Mouse (Mus musculus) MEL (cell line): Measurements from ENCODE around the gene Id3. TPM values are rescaled to one million over a fixed set of nuclear protein-coding genes. Genes with fewer than 3 reads are reported as not detected.

Experiments
- DNase-seq: peaks from one replicate; pipeline ENCODE4 v3.0.0; 2011; ENCODE audit warnings: low read depth, low spot score
- H3K27ac ChIP-seq: 2 replicates; pipeline ENCODE4 v1.5.1; 2012; ENCODE audit warnings: low read depth, mild to moderate bottlenecking, control low read depth, low read length, moderate library complexity; ENCODE audit not compliant: control insufficient read depth
- H3K27me3 ChIP-seq, 2 experiments: fragments of 150-350 bp in 1 of 2; sonication (generic) in 1 of 2; 2 replicates each; pipeline ENCODE4 v1.6.1; 2012; ENCODE audit warnings: low read length in 2 of 2, mild to moderate bottlenecking in 2 of 2, improper control_type of control experiment in 1 of 2, moderate library complexity in 1 of 2; ENCODE audit not compliant: insufficient read depth in 2 of 2, control insufficient read depth in 1 of 2
- H3K36me3 ChIP-seq, 2 experiments: 2 replicates each; pipeline ENCODE4 v1.6.1; 2012 to 2014; ENCODE audit warnings: low read length in 2 of 2, improper control_type of control experiment in 1 of 2, inconsistent platforms in 1 of 2, mild to moderate bottlenecking in 1 of 2; ENCODE audit not compliant: insufficient read depth in 2 of 2, control insufficient read depth in 1 of 2
- H3K4me1 ChIP-seq, 2 experiments: fragments of 150-350 bp in 1 of 2; sonication (generic) in 1 of 2; 2 replicates each; pipeline ENCODE4 v1.6.1; 2012; ENCODE audit warnings: low read length in 2 of 2, improper control_type of control experiment in 1 of 2, mild to moderate bottlenecking in 1 of 2; ENCODE audit not compliant: insufficient read depth in 2 of 2, control insufficient read depth in 1 of 2
- H3K4me3 ChIP-seq, 2 experiments: fragments of 150-350 bp in 1 of 2; sonication (generic) in 1 of 2; 2 replicates each; pipeline ENCODE4 v1.5.1; 2012; ENCODE audit warnings: low read depth in 2 of 2, low read length in 2 of 2, mild to moderate bottlenecking in 2 of 2, moderate library complexity in 2 of 2, control low read depth in 1 of 2, improper control_type of control experiment in 1 of 2; ENCODE audit not compliant: control insufficient read depth in 1 of 2, insufficient read depth in 1 of 2
- H3K79me2 ChIP-seq: 2 replicates; pipeline ENCODE4 v1.6.1; 2012; ENCODE audit warnings: mild to moderate bottlenecking, low read length, moderate library complexity; ENCODE audit not compliant: control insufficient read depth, poor library complexity, insufficient read depth
- H3K9ac ChIP-seq: 2 replicates; pipeline ENCODE4 v1.6.1; 2012; ENCODE audit warnings: low read depth, mild to moderate bottlenecking, control low read depth, low read length, moderate library complexity; ENCODE audit not compliant: control insufficient read depth, poor library complexity, severe bottlenecking
- H3K9me3 ChIP-seq: fragments of 150-350 bp; sonication (generic); replicated peaks from 2 replicates; pipeline ENCODE4 v1.6.1; 2012; ENCODE audit warnings: mild to moderate bottlenecking, low read length, improper control_type of control experiment, moderate library complexity; ENCODE audit not compliant: insufficient read depth
- BHLHE40 ChIP-seq: IDR thresholded peaks from 2 replicates; pipeline ENCODE4 v1.6.1; 2012; ENCODE audit warnings: low read depth, mild to moderate bottlenecking, inconsistent platforms, low read length, improper control_type of control experiment, borderline replicate concordance
- CHD1 ChIP-seq: IDR thresholded peaks from 2 replicates; pipeline ENCODE4 v1.6.1; 2012; ENCODE audit warnings: low read depth, mild to moderate bottlenecking, inconsistent platforms, low read length, improper control_type of control experiment
- E2F4 ChIP-seq: IDR thresholded peaks from 2 replicates; pipeline ENCODE4 v1.6.1; 2011; ENCODE audit warnings: low read depth, low read length, improper control_type of control experiment, borderline replicate concordance
- EP300 ChIP-seq, 2 experiments: IDR thresholded peaks; 2 replicates each; pipeline ENCODE4 v1.6.1; 2011; ENCODE audit warnings: improper control_type of control experiment in 2 of 2, low read length in 2 of 2, low read depth in 1 of 2, mild to moderate bottlenecking in 1 of 2
- ETS1 ChIP-seq: IDR thresholded peaks from 2 replicates; pipeline ENCODE4 v1.6.1; 2012; ENCODE audit warnings: low read depth, mild to moderate bottlenecking, inconsistent platforms, low read length, improper control_type of control experiment, moderate library complexity
- GABPA ChIP-seq: IDR thresholded peaks from 2 replicates; pipeline ENCODE4 v1.6.1; 2012; ENCODE audit warnings: low read depth, mild to moderate bottlenecking, inconsistent platforms, low read length, improper control_type of control experiment, moderate library complexity
- JUND ChIP-seq: IDR thresholded peaks from 2 replicates; pipeline ENCODE4 v1.6.1; 2011; ENCODE audit warnings: low read depth, mild to moderate bottlenecking, improper control_type of control experiment, low read length
- MXI1 ChIP-seq: IDR thresholded peaks from 2 replicates; pipeline ENCODE4 v1.6.1; 2011; ENCODE audit warnings: mild to moderate bottlenecking, low read depth, low read length, improper control_type of control experiment
- MYB ChIP-seq: IDR thresholded peaks from 2 replicates; pipeline ENCODE4 v1.6.1; 2011; ENCODE audit warnings: mild to moderate bottlenecking, low read depth, low read length, improper control_type of control experiment
- MYC ChIP-seq: IDR thresholded peaks from 2 replicates; pipeline ENCODE4 v1.6.1; 2011; ENCODE audit warnings: low read depth, mild to moderate bottlenecking, low read length, improper control_type of control experiment, moderate library complexity
- NRF1 ChIP-seq: IDR thresholded peaks from 2 replicates; pipeline ENCODE4 v1.6.1; 2014; ENCODE audit warnings: low read depth, mild to moderate bottlenecking, inconsistent platforms, low read length, improper control_type of control experiment, moderate library complexity; ENCODE audit not compliant: poor library complexity, insufficient read depth, severe bottlenecking
- POLR2AphosphoS2 ChIP-seq: IDR thresholded peaks from 2 replicates; pipeline ENCODE4 v1.6.1; 2011; ENCODE audit warnings: low read length, improper control_type of control experiment
- POLR2AphosphoS5 ChIP-seq: IDR thresholded peaks from 2 replicates; pipeline ENCODE4 v1.6.1; 2012; ENCODE audit warnings: low read depth, borderline replicate concordance, mild to moderate bottlenecking, inconsistent platforms, low read length, moderate library complexity, mixed read lengths
- RCOR1 ChIP-seq: IDR thresholded peaks from 2 replicates; pipeline ENCODE4 v1.6.1; 2012; ENCODE audit warnings: low read depth, mild to moderate bottlenecking, inconsistent platforms, low read length, improper control_type of control experiment
- TAL1 ChIP-seq: IDR thresholded peaks from 2 replicates; pipeline ENCODE4 v1.6.1; 2012; ENCODE audit warnings: mild to moderate bottlenecking, inconsistent platforms, low read length, moderate library complexity, mixed read lengths
- TCF12 ChIP-seq: IDR thresholded peaks from 2 replicates; pipeline ENCODE4 v1.6.1; 2014; ENCODE audit warnings: low read depth, mild to moderate bottlenecking, inconsistent platforms, low read length, improper control_type of control experiment, moderate library complexity
- ZKSCAN1 ChIP-seq: IDR thresholded peaks from 2 replicates; pipeline ENCODE4 v1.6.1; 2012; ENCODE audit warnings: low read depth, mild to moderate bottlenecking, inconsistent platforms, low read length, improper control_type of control experiment, moderate library complexity
- ZMIZ1 ChIP-seq: IDR thresholded peaks from 2 replicates; pipeline ENCODE4 v1.6.1; 2012; ENCODE audit warnings: low read depth, mild to moderate bottlenecking, inconsistent platforms, low read length, improper control_type of control experiment, moderate library complexity
- ZNF384 ChIP-seq: IDR thresholded peaks from 2 replicates; pipeline ENCODE4 v1.6.1; 2012; ENCODE audit warnings: low read depth, mild to moderate bottlenecking, inconsistent platforms, low read length, improper control_type of control experiment
- polyA plus RNA-seq, 2 experiments: library from polyadenylated mRNA; stranded (reverse) in 1 of 2; unstranded in 1 of 2; fragments of >175 nt in 1 of 2; fragments of >200 nt in 1 of 2; gene quantifications; 2 replicates each; pipeline versions ENCODE4 v1.2.1 to v1.2.4; 2012; ENCODE audit warnings: low replicate concordance in 2 of 2, low read depth in 1 of 2; ENCODE audit not compliant: insufficient read length in 2 of 2, insufficient read depth in 1 of 2, missing spikeins in 1 of 2
- total RNA-seq: library from RNA; depleted of rRNA; stranded (reverse); fragments of 300-350 nt; gene quantifications from 2 replicates; pipeline ENCODE4 v1.2.3, GENCODE M21; 2012

Id3 gene
- total and polyA plus RNA-seq, 3 experiments, result 0.17 to 0.27 TPM; not detected in 1

DNA sequence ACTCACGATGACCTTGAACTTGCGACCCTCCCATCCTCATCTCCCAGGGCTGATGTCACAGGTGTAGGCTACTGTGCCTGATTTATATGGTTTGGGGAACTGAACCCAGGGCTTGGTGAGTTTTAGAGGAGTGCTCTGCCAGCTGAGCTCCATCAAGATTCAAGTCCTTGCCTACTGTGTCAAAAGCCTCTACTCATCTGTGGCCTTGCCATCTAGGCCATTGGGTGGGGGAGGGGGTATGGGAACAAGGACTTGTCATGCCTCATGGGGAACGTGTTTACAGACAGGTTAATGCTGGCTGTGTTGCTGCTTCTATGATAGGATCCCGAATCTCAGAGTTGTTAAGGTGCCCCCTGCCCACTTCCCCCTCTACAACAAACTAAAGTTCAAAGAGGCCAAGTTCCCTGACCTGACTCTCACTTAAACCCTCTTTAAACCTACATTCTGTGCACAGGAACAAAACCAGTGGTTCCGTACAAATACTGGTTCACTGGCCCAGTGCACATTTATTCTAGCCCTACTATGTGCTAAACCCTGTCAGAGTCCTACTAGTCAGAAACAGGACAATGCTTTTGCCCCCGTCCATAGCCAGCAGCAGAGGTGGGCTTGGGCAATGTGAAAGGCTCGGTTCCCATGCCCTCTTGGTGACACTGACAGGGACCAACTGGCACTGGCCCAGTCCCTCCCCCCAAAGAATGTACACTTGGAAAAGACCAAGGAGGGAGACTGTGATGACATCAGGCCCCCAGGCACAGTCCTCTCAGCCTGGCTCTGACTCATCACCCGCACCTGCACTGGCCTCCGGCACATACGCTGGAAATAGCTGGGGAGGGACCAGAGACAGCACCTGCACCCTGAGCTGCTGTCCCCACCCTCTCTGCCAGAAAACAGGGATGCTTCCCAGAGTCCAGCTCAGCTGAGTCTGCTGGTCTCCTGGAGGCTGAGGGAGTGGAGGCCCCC lies 33.1 kb upstream of the Id3 start:
- H3K79me2 ChIP-seq, result no peaks in the 10 kb centered on the region
- H3K9ac ChIP-seq, result no peak overlapping the region
- peaks cover 0 to 8% of the 10 kb centered on the region in 2 experiments; a peak in 3 of 4 replicates for H3K27me3 ChIP-seq
- no peaks in the 10 kb centered on the region for H3K9me3 ChIP-seq
- DNase-seq, result no peak
- H3K27ac ChIP-seq, result no peak overlapping the region
- no peak overlapping the region for H3K4me3 ChIP-seq
- no peaks in the 10 kb centered on the region for H3K4me1 ChIP-seq
- no peak for TF ChIP-seq ZMIZ1
- no peaks in the 10 kb centered on the region for H3K36me3 ChIP-seq

DNA sequence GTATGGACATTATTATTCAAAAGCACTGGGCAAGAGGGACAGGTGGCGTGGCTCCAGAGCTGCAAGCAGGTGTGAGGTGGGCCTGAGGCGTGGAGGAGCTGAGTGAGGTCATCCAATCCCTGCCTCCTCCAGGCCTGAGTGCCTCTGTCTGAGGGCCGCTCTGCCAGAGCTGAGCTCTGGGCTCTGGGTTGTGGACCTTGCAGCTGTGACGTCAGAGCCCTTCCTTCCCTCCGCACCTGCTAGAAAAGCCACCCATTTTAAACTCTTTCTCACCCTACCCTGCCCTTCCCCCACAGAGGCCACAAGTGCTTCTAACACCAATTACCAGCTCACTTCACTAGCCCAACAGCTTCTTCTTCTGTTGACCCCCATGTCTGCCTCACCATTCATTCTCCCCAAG lies 31.0 kb upstream of the Id3 start:
- Histone ChIP-seq H3K4me1 (no peaks in the 10 kb centered on the region), H3K27me3 (peaks cover 0 to 15% of the 10 kb centered on the region in 2 experiments; a peak in 3 of 4 replicates), H3K9me3 (no peaks in the 10 kb centered on the region), H3K79me2 (no peaks in the 10 kb centered on the region), H3K9ac (no peak overlapping the region), H3K36me3 (no peaks in the 10 kb centered on the region), H3K4me3 (no peak overlapping the region), H3K27ac (no peak overlapping the region)
- DNase-seq, result no peak
- no peak for TF ChIP-seq ZKSCAN1
- no peak for TF ChIP-seq ETS1
- TF ChIP-seq POLR2AphosphoS5, result no peak
- no peak for TF ChIP-seq MYC
- no peak for TF ChIP-seq EP300 (IDR thresholded peaks at IDR 0.05; ENCODE audit: low read depth in 1 of 2, low read length in 2 of 2)
- no peak for TF ChIP-seq MXI1
- no peak for TF ChIP-seq GABPA
- TF ChIP-seq NRF1, result no peak
- TF ChIP-seq BHLHE40, result no peak
- no peak for TF ChIP-seq E2F4
- no peak for TF ChIP-seq TAL1
- no peak for TF ChIP-seq POLR2AphosphoS2
- TF ChIP-seq ZMIZ1, result no peak
- TF ChIP-seq CHD1, result no peak
- TF ChIP-seq TCF12, result no peak
- no peak for TF ChIP-seq MYB
- TF ChIP-seq JUND, result no peak
- TF ChIP-seq ZNF384, result no peak
- TF ChIP-seq RCOR1, result no peak
